Mouse (Mus musculus): ENCODE results near the gene Calm3. TPM values are rescaled to one million over a fixed set of nuclear protein-coding genes. Genes with fewer than 3 reads are reported as not detected.
A peak's percentile ranks its signal among the peaks of the same experiment; 100 is the strongest.

Gene Calm3
- polyA plus RNA-seq, 1 experiment from 2014 or later = 391 TPM

GRCm38 (mm10) chr7:16932704-16933577 lies 9.0 kb upstream of the Calm3 start:
- Histone ChIP-seq H3K9ac (no peak overlapping the region), H3K9me3 (no peaks in the 10 kb centered on the region), H3K36me3 (no peaks in the 10 kb centered on the region), H3K27me3 (no peaks in the 10 kb centered on the region), H3K4me3 (no peak overlapping the region), H3K27ac (replicated peaks) (peak overlapping the region; percentile 76), H3K4me1 (replicated peaks) (peaks cover 34% of the 10 kb centered on the region), H3K4me2 (peak overlapping the region; percentile 41)
- ATAC-seq (ENCODE audit: low FRiP score, low read depth) = peak; percentile 74
- 24% methylated on average over 14 of the region's 14 CpGs for WGBS

- peaks cover 30% of the 10 kb centered on the region for H3K4me1 ChIP-seq (replicated peaks)
- H3K27me3 ChIP-seq = no peaks in the 10 kb centered on the region
- ATAC-seq (ENCODE audit: low FRiP score, low read depth) = peak; percentile 71
- H3K9ac ChIP-seq = no peak overlapping the region
- no peaks in the 10 kb centered on the region for H3K36me3 ChIP-seq
- no peak overlapping the region for H3K4me2 ChIP-seq
- 17% methylated on average over 14 of the region's 14 CpGs for WGBS
- H3K27ac ChIP-seq (replicated peaks) = peak overlapping the region; percentile 76
- no peak overlapping the region for H3K4me3 ChIP-seq
- H3K9me3 ChIP-seq = no peaks in the 10 kb centered on the region
These were observed 8.2 kb upstream of the Calm3 start for GRCm38 (mm10) chr7:16931968-16932627.

GRCm38 (mm10) chr7:16930850-16931249 lies 6.9 kb upstream of the Calm3 start:
- Histone ChIP-seq H3K4me2 (no peak overlapping the region), H3K9ac (no peak overlapping the region), H3K4me1 (replicated peaks) (peaks cover 30% of the 10 kb centered on the region), H3K9me3 (no peaks in the 10 kb centered on the region), H3K4me3 (no peak overlapping the region), H3K36me3 (no peaks in the 10 kb centered on the region), H3K27me3 (no peaks in the 10 kb centered on the region), H3K27ac (replicated peaks) (peak overlapping the region; percentile 57; the same call in 1 of the 2 replicates)
- ATAC-seq (ENCODE audit: low FRiP score, low read depth) = no peak
- 3% methylated on average over 1 of the region's 1 CpGs for WGBS

GRCm38 (mm10) chr7:16928341-16928740 lies 4.4 kb upstream of the Calm3 start:
- WGBS = 60% methylated on average over 2 of the region's 2 CpGs
- no peaks in the 10 kb centered on the region for H3K27me3 ChIP-seq
- H3K4me3 ChIP-seq = no peak overlapping the region
- H3K9ac ChIP-seq = no peak overlapping the region
- no peaks in the 10 kb centered on the region for H3K36me3 ChIP-seq
- no peaks in the 10 kb centered on the region for H3K9me3 ChIP-seq
- no peak for ATAC-seq (ENCODE audit: low FRiP score, low read depth)
- H3K4me1 ChIP-seq (replicated peaks) = peaks cover 26% of the 10 kb centered on the region
- no peak overlapping the region for H3K27ac ChIP-seq (replicated peaks)
- H3K4me2 ChIP-seq = no peak overlapping the region

- Histone ChIP-seq H3K9me3 (no peaks in the 10 kb centered on the region), H3K9ac (peak overlapping the region; percentile 95), H3K4me3 (peak overlapping the region; percentile 88), H3K27ac (replicated peaks) (peak overlapping the region; percentile 96), H3K4me1 (replicated peaks) (peaks cover 47% of the 10 kb centered on the region), H3K4me2 (peak overlapping the region; percentile 89), H3K36me3 (peaks cover 6% of the 10 kb centered on the region; the same call in 1 of the 2 replicates), H3K27me3 (no peaks in the 10 kb centered on the region)
- under 1% methylated on average over 34 of the region's 57 CpGs for WGBS
- peak; percentile 4; the same call in 1 of the 2 replicates for ATAC-seq (ENCODE audit: low FRiP score, low read depth)
These were observed 454 bp downstream of the Calm3 start for GRCm38 (mm10) chr7:16923283-16924036.

GRCm38 (mm10) chr7:16922360-16922973 lies 1.4 kb downstream of the Calm3 start:
- H3K27ac ChIP-seq (replicated peaks) = peak overlapping the region; percentile 96
- WGBS = 31% methylated on average over 10 of the region's 10 CpGs
- peaks cover 57% of the 10 kb centered on the region for H3K4me1 ChIP-seq (replicated peaks)
- H3K9ac ChIP-seq = peak overlapping the region; percentile 95
- peak overlapping the region; percentile 89 for H3K4me2 ChIP-seq
- no peaks in the 10 kb centered on the region for H3K9me3 ChIP-seq
- H3K27me3 ChIP-seq = no peaks in the 10 kb centered on the region
- H3K36me3 ChIP-seq = peaks cover 15% of the 10 kb centered on the region
- peak overlapping the region; percentile 88 for H3K4me3 ChIP-seq
- ATAC-seq (ENCODE audit: low FRiP score, low read depth) = no peak

- Histone ChIP-seq H3K27ac (replicated peaks) (peak overlapping the region; percentile 96), H3K9me3 (no peaks in the 10 kb centered on the region), H3K4me1 (replicated peaks) (peaks cover 62% of the 10 kb centered on the region), H3K27me3 (no peaks in the 10 kb centered on the region), H3K4me2 (peak overlapping the region; percentile 89), H3K36me3 (peaks cover 21% of the 10 kb centered on the region), H3K4me3 (peak overlapping the region; percentile 88), H3K9ac (peak overlapping the region; percentile 95)
- ATAC-seq (ENCODE audit: low FRiP score, low read depth) = no peak
- WGBS = 33% methylated on average over 6 of the region's 6 CpGs
These were observed 2.0 kb downstream of the Calm3 start for GRCm38 (mm10) chr7:16921881-16922335.

GRCm38 (mm10) chr7:16920818-16921791 lies 2.8 kb downstream of the Calm3 start:
- Histone ChIP-seq H3K36me3 (peaks cover 29% of the 10 kb centered on the region), H3K4me1 (replicated peaks) (peaks cover 62% of the 10 kb centered on the region), H3K4me3 (peak overlapping the region; percentile 88), H3K9me3 (no peaks in the 10 kb centered on the region), H3K4me2 (peak overlapping the region; percentile 89), H3K27me3 (no peaks in the 10 kb centered on the region), H3K27ac (replicated peaks) (peak overlapping the region; percentile 96), H3K9ac (peak overlapping the region; percentile 95)
- ATAC-seq (ENCODE audit: low FRiP score, low read depth) = no peak
- 33% methylated on average over 21 of the region's 21 CpGs for WGBS

- peak overlapping the region; percentile 89 for H3K4me2 ChIP-seq
- WGBS = 75% methylated on average over 7 of the region's 7 CpGs
- H3K4me1 ChIP-seq (replicated peaks) = peaks cover 62% of the 10 kb centered on the region
- no peaks in the 10 kb centered on the region for H3K9me3 ChIP-seq
- no peak for ATAC-seq (ENCODE audit: low FRiP score, low read depth)
- peak overlapping the region; percentile 88 for H3K4me3 ChIP-seq
- peak overlapping the region; percentile 37 for H3K9ac ChIP-seq
- peaks cover 37% of the 10 kb centered on the region for H3K36me3 ChIP-seq
- no peaks in the 10 kb centered on the region for H3K27me3 ChIP-seq
- H3K27ac ChIP-seq (replicated peaks) = 0 out of 2 replicates have a peak overlapping the region, but pooled peaks have one; percentile 16
These were observed 3.7 kb downstream of the Calm3 start for GRCm38 (mm10) chr7:16920150-16920579.

- Histone ChIP-seq H3K9ac (peak overlapping the region; percentile 37), H3K27me3 (no peaks in the 10 kb centered on the region), H3K36me3 (peaks cover 43% of the 10 kb centered on the region), H3K4me2 (peak overlapping the region; percentile 89), H3K9me3 (no peaks in the 10 kb centered on the region), H3K4me3 (peak overlapping the region; percentile 88), H3K4me1 (replicated peaks) (peaks cover 58% of the 10 kb centered on the region), H3K27ac (replicated peaks) (0 out of 2 replicates have a peak overlapping the region, but pooled peaks have one; percentile 16)
- WGBS = 76% methylated on average over 13 of the region's 13 CpGs
- ATAC-seq (ENCODE audit: low FRiP score, low read depth) = no peak
These were observed 4.3 kb downstream of the Calm3 start for GRCm38 (mm10) chr7:16919395-16920149.
